Mouse (Mus musculus) heart, adult 2 months (tissue): ENCODE data around the gene Rtp3. TPM values are rescaled to one million over a fixed set of nuclear protein-coding genes. Genes with fewer than 3 reads are reported as not detected.

ENCODE experiments used
- DNase-seq, 2 experiments: peaks; one replicate each; pipeline ENCODE4 v3.0.0; 2021
- H3K27ac ChIP-seq: fragments of 200-600 bp; 2 replicates; pipeline ENCODE4 v1.8.1; 2022
- H3K27me3 ChIP-seq: fragments of 200-500 bp; 2 replicates; pipeline ENCODE4 v1.6.1; 2012; ENCODE audit warnings: mild to moderate bottlenecking, low read length, inconsistent platforms, mixed read lengths; ENCODE audit not compliant: control insufficient read depth, insufficient read depth
- H3K36me3 ChIP-seq: fragments of 200-500 bp; 2 replicates; pipeline ENCODE4 v1.6.1; 2012; ENCODE audit warnings: low read length, inconsistent platforms; ENCODE audit not compliant: control insufficient read depth, insufficient read depth
- H3K4me1 ChIP-seq: fragments of 200-500 bp; 2 replicates; pipeline ENCODE4 v1.6.1; 2011; ENCODE audit warnings: low read length; ENCODE audit not compliant: control insufficient read depth, insufficient read depth
- H3K4me3 ChIP-seq: fragments of 200-600 bp; 2 replicates; pipeline ENCODE4 v1.8.1; 2022
- H3K79me2 ChIP-seq: fragments of 200-500 bp; replicated peaks from 2 replicates; pipeline ENCODE4 v1.6.1; 2012; ENCODE audit warnings: mild to moderate bottlenecking, inconsistent platforms, low read length, moderate library complexity, mixed read lengths; ENCODE audit not compliant: control insufficient read depth, insufficient read depth
- H3K9ac ChIP-seq: fragments of 200-500 bp; 2 replicates; pipeline ENCODE4 v1.6.1; 2012; ENCODE audit warnings: low read depth, mild to moderate bottlenecking, control low read depth, inconsistent platforms, low read length, mixed read lengths
- CTCF ChIP-seq: fragments of 200-600 bp; IDR thresholded peaks from 2 replicates; pipeline ENCODE4 v1.8.1; 2022; ENCODE audit warnings: antibody characterized with exemption, mild to moderate bottlenecking, moderate library complexity
- EP300 ChIP-seq: fragments of 200-500 bp; IDR thresholded peaks from 2 replicates; pipeline ENCODE4 v1.6.1; 2011; ENCODE audit warnings: low read depth, low read length, control low read depth; ENCODE audit not compliant: insufficient read depth
- POLR2A ChIP-seq: fragments of 200-500 bp; IDR thresholded peaks from 2 replicates; pipeline ENCODE4 v1.6.1; 2011; ENCODE audit warnings: mild to moderate bottlenecking, low read depth, low read length, control low read depth; ENCODE audit not compliant: insufficient read depth
- WGBS: fragments of 180-500 bp; shearing (Covaris S2); methylation state at CpG from one replicate; pipeline ENCODE4 v1.1.7; 2018; 5-methylcytosine and 5-hydroxymethylcytosine counted together
- intact Hi-C: fragments of 180-260 bp; cut with DNase I; formaldehyde crosslinking; loops from one replicate; pipeline ENCODE4 v1.15.1; 2025
- polyA plus RNA-seq: library from polyadenylated mRNA; depleted of rRNA; stranded (reverse); fragments of >200 nt; gene quantifications from 2 replicates; pipeline ENCODE4 v1.2.3, GENCODE M21; 2012
- total RNA-seq, 2 experiments: library from RNA; stranded (reverse); gene quantifications; 2 replicates each; pipeline ENCODE4 v1.2.3; 2021

Gene Rtp3
- total and polyA plus RNA-seq, 3 experiments: 3.5 to 7.9 (median 3.8) TPM

GRCm38 (mm10) chr9:110982351-110982750, 8.0 kb downstream of the Rtp3 start:
- intact Hi-C loops: no loop called here
- 59% methylated on average over 4 of the region's 4 CpGs for WGBS
- no peak overlapping the region for H3K27ac ChIP-seq

GRCm38 (mm10) chr9:110979411-110979810, 11.0 kb downstream of the Rtp3 start:
- Histone ChIP-seq H3K4me3 (no peak overlapping the region), H3K9ac (no peak overlapping the region), H3K27me3 (no peaks in the 10 kb centered on the region), H3K36me3 (no peaks in the 10 kb centered on the region), H3K27ac (no peak overlapping the region), H3K4me1 (no peaks in the 10 kb centered on the region), H3K79me2 (no peaks in the 10 kb centered on the region)
- no peak for TF ChIP-seq EP300
- TF ChIP-seq CTCF: no peak
- TF ChIP-seq POLR2A: no peak
- intact Hi-C loops: no loop called here
- WGBS: 90% methylated on average over 11 of the region's 11 CpGs
- no peak for DNase-seq

More at GRCm38 (mm10) chr9:110982351-110982750, 8.0 kb downstream of the Rtp3 start:
- Histone ChIP-seq H3K9ac (no peak overlapping the region), H3K36me3 (no peaks in the 10 kb centered on the region), H3K27me3 (no peaks in the 10 kb centered on the region), H3K79me2 (no peaks in the 10 kb centered on the region), H3K4me3 (no peak overlapping the region), H3K4me1 (no peaks in the 10 kb centered on the region)
- no peak for DNase-seq
- TF ChIP-seq POLR2A (no peak), EP300 (no peak), CTCF (no peak)

GRCm38 (mm10) chr9:110965910-110966231, 24.5 kb downstream of the Rtp3 start:
- intact Hi-C loops: no loop called here
- 61% methylated on average over 2 of the region's 2 CpGs for WGBS
- no peak for DNase-seq
- peaks cover under 1% of the 10 kb centered on the region; the same call in 1 of the 2 replicates for H3K4me1 ChIP-seq
- H3K4me3 ChIP-seq: no peak overlapping the region
- H3K36me3 ChIP-seq: peaks cover 6% of the 10 kb centered on the region; the same call in 1 of the 2 replicates
- no peaks in the 10 kb centered on the region for H3K27me3 ChIP-seq
- H3K79me2 ChIP-seq: no peaks in the 10 kb centered on the region
- no peak overlapping the region for H3K27ac ChIP-seq
- no peak overlapping the region for H3K9ac ChIP-seq
- TF ChIP-seq EP300 (no peak), POLR2A (no peak), CTCF (no peak)

GRCm38 (mm10) chr9:110965062-110965909, 25.1 kb downstream of the Rtp3 start:
- DNase-seq: no peak
- peaks cover 3% of the 10 kb centered on the region for H3K4me1 ChIP-seq
- H3K36me3 ChIP-seq: peaks cover 6% of the 10 kb centered on the region; the same call in 1 of the 2 replicates
- H3K9ac ChIP-seq: no peak overlapping the region
- TF ChIP-seq POLR2A: no peak
- TF ChIP-seq CTCF: no peak
- no peak for TF ChIP-seq EP300
- WGBS: 86% methylated on average over 22 of the region's 22 CpGs
- no peak overlapping the region for H3K4me3 ChIP-seq
- H3K79me2 ChIP-seq: no peaks in the 10 kb centered on the region
- H3K27me3 ChIP-seq: no peaks in the 10 kb centered on the region
- H3K27ac ChIP-seq: no peak overlapping the region
- intact Hi-C loops: no loop called here

- H3K4me3 ChIP-seq: no peak overlapping the region
- TF ChIP-seq CTCF: no peak
- no peak for TF ChIP-seq POLR2A
- peak; percentile 89; the same call in 1 of the 2 replicates for TF ChIP-seq EP300
- peaks cover 5% of the 10 kb centered on the region for H3K4me1 ChIP-seq
- DNase-seq: peak; percentile 56 to 72
- H3K36me3 ChIP-seq: peaks cover 7% of the 10 kb centered on the region; the same call in 1 of the 2 replicates
- WGBS: 60% methylated on average over 8 of the region's 8 CpGs
- H3K9ac ChIP-seq: no peak overlapping the region
- peak overlapping the region; percentile 36 for H3K27ac ChIP-seq
- no peaks in the 10 kb centered on the region for H3K79me2 ChIP-seq
- intact Hi-C loops: no loop called here
- H3K27me3 ChIP-seq: no peaks in the 10 kb centered on the region
These were observed 26.7 kb downstream of the Rtp3 start for GRCm38 (mm10) chr9:110963566-110964115.

GRCm38 (mm10) chr9:110961386-110961785, 29.0 kb downstream of the Rtp3 start:
- intact Hi-C loops: no loop called here

More at GRCm38 (mm10) chr9:110961386-110961785, 29.0 kb downstream of the Rtp3 start:
- Histone ChIP-seq H3K79me2 (no peaks in the 10 kb centered on the region), H3K36me3 (peaks cover 5% of the 10 kb centered on the region; the same call in 1 of the 2 replicates), H3K27ac (no peak overlapping the region), H3K4me3 (no peak overlapping the region), H3K4me1 (peaks cover 5% of the 10 kb centered on the region), H3K9ac (no peak overlapping the region), H3K27me3 (no peaks in the 10 kb centered on the region)
- TF ChIP-seq EP300: no peak
- TF ChIP-seq POLR2A: no peak
- TF ChIP-seq CTCF: no peak
- no peak for DNase-seq
- 99% methylated on average over 8 of the region's 8 CpGs for WGBS
